Mouse (Mus musculus) limb, embryonic 12.5 days (tissue): ENCODE measurements at regions not wholly inside any gene's neighbourhood (a gene's known extent, or its start where the extent isn't known, plus 50 kb on each side); places are given as distances from the start of the nearest gene placed in this dataset.
A peak's percentile ranks its signal among the peaks of the same experiment; 100 is the strongest.

ENCODE experiments used
- ATAC-seq: fragments of 200-750 bp; cut with Nextera tagmentation; 2 replicates; pipeline ENCODE4 v1.8.0; 2017; ENCODE audit warnings: low read depth, moderate TSS enrichment; ENCODE audit not compliant: insufficient number of reproducible peaks, insufficient read depth, low FRiP score, low TSS enrichment
- H3K27ac ChIP-seq: fragments of 300-500 bp; sonication (generic); 2 replicates; pipeline ENCODE4 v1.5.1; 2016; ENCODE audit warnings: mild to moderate bottlenecking, moderate library complexity
- H3K27me3 ChIP-seq: fragments of 300-500 bp; sonication (generic); 2 replicates; pipeline ENCODE4 v1.6.1; 2016; ENCODE audit warnings: mild to moderate bottlenecking, moderate library complexity
- H3K36me3 ChIP-seq: fragments of 300-500 bp; sonication (generic); 2 replicates; pipeline ENCODE4 v1.6.1; 2016; ENCODE audit warnings: mild to moderate bottlenecking, moderate library complexity
- H3K4me1 ChIP-seq: fragments of 300-500 bp; sonication (generic); replicated peaks from 2 replicates; pipeline ENCODE4 v1.6.1; 2016
- H3K4me2 ChIP-seq: fragments of 300-500 bp; sonication (generic); 2 replicates; pipeline ENCODE4 v1.6.1; 2016; ENCODE audit warnings: mild to moderate bottlenecking, moderate library complexity
- H3K4me3 ChIP-seq: fragments of 300-500 bp; sonication (generic); replicated peaks from 2 replicates; pipeline ENCODE4 v1.5.1; 2016; ENCODE audit warnings: mild to moderate bottlenecking
- H3K9ac ChIP-seq: fragments of 300-500 bp; sonication (generic); replicated peaks from 2 replicates; pipeline ENCODE4 v1.6.1; 2016; ENCODE audit warnings: mild to moderate bottlenecking, moderate library complexity
- H3K9me3 ChIP-seq: fragments of 300-500 bp; sonication (generic); 2 replicates; pipeline ENCODE4 v1.6.1; 2016; ENCODE audit warnings: mild to moderate bottlenecking, moderate library complexity
- whole genome bisulfite sequencing: fragments of 180-500 bp; shearing (Covaris S2); methylation state at CpG from one replicate; pipeline ENCODE4 v1.1.7; 2016; 5-methylcytosine and 5-hydroxymethylcytosine counted together

DNA sequence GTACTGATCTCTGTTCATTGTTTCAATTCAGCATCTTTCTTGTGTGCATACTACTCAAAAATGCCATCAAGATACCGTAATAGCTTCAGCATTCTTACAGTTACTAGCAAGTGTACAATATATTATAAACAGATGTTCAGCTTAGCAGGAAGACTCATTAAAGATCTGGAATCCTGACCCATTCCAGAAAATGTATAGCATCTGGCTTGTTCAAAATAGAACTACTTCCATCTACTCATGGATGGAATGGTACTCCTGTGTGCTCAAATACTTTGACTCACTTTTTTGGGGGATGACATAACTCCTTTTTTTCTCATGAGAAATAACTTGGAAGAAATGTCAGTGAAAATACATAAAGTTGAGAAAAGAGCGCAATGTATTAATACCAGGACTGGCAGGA, 291.2 kb upstream of the Manea start:
- Histone ChIP-seq H3K9me3 (no peaks in the 10 kb centered on the region), H3K4me3 (no peak overlapping the region), H3K4me1 (no peaks in the 10 kb centered on the region), H3K36me3 (no peaks in the 10 kb centered on the region), H3K4me2 (no peak overlapping the region), H3K27ac (no peak overlapping the region), H3K27me3 (no peaks in the 10 kb centered on the region), H3K9ac (no peak overlapping the region)
- 0 out of 2 replicates have a peak, but pooled peaks have one; percentile 31 for ATAC-seq
- 42% methylated on average over 2 of the region's 2 CpGs for WGBS

DNA sequence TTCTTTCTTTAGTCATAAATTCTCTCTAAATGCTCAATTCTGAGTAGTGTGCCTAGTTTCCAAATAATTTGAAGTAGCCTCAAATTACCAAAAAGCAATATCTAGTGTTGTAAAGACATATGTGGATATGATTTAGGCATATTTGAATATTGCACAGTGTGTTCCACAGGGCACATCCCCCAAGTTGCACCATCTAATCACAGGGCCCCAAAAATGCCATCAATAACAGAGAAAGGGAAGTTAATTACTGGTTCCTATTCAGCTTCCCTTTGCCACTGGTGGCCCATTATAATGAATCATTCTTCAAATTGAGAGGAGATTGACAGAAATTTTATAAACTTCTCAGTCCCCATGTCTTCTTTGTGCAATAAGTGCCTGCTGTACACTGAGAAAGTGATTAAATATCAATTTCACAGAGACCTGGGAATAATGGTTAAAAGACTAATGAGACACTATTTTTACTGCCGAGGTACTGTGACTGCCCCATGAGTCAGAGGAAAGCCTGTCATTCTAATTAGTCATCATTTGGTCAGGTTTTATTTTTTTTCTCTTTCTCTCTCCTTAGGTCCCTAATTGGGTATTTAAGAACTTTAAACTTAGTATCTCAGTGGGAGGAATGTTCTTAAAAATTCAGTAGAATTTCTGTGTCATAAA, 284.0 kb upstream of the Manea start:
- Histone ChIP-seq H3K4me3 (no peak overlapping the region), H3K27me3 (no peaks in the 10 kb centered on the region), H3K9me3 (no peaks in the 10 kb centered on the region), H3K36me3 (no peaks in the 10 kb centered on the region), H3K9ac (no peak overlapping the region), H3K27ac (no peak overlapping the region), H3K4me2 (no peak overlapping the region), H3K4me1 (no peaks in the 10 kb centered on the region)
- 10% methylated on average over 1 of the region's 1 CpGs for WGBS
- ATAC-seq: no peak

DNA sequence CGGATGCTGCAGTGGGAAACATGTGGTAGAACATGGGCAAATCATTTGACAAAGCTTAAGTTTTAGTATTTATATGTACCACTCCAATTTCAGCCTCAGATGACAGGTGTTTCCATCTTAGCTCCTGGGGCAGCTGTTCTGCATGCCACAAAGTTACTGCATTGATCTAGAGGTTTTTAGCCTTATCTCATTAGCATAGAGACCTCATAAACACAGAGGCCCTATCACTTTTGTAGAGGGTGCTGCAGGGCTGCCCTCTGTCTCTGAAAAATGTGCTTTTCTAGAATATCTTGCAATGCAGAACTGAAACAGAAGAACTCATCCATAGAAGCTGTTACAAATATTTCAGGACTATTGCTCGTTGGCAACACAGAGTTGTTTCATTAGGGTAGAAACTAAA, 283.0 kb upstream of the Manea start:
- Histone ChIP-seq H3K9me3 (no peaks in the 10 kb centered on the region), H3K4me1 (no peaks in the 10 kb centered on the region), H3K4me3 (no peak overlapping the region), H3K36me3 (no peaks in the 10 kb centered on the region), H3K27me3 (no peaks in the 10 kb centered on the region), H3K4me2 (no peak overlapping the region), H3K27ac (no peak overlapping the region), H3K9ac (no peak overlapping the region)
- 68% methylated on average over 2 of the region's 2 CpGs for WGBS
- no peak for ATAC-seq

DNA sequence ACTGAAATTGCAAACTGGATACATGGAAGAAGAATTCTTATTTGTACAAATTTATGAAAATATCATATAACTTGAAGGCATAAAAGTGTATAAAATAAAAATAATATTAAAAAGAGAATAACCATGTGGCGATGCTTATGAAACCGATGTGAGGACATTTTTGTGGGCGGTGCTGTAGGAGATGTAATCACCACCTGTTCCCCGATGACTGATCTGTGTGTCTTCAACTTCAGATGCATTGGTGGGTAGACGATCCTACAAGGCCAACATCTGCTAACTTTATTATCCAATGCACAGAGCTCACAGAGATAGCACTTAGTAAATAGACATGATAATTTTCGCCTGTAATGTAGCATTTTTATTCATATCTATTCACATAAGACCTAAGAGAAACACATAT, 281.1 kb upstream of the Manea start:
- H3K4me3 ChIP-seq: no peak overlapping the region
- H3K4me1 ChIP-seq: no peaks in the 10 kb centered on the region
- 85% methylated on average over 6 of the region's 6 CpGs for WGBS
- H3K9ac ChIP-seq: no peak overlapping the region
- ATAC-seq: no peak
- no peak overlapping the region for H3K27ac ChIP-seq
- H3K4me2 ChIP-seq: no peak overlapping the region
- no peaks in the 10 kb centered on the region for H3K9me3 ChIP-seq
- no peaks in the 10 kb centered on the region for H3K36me3 ChIP-seq
- no peaks in the 10 kb centered on the region for H3K27me3 ChIP-seq

DNA sequence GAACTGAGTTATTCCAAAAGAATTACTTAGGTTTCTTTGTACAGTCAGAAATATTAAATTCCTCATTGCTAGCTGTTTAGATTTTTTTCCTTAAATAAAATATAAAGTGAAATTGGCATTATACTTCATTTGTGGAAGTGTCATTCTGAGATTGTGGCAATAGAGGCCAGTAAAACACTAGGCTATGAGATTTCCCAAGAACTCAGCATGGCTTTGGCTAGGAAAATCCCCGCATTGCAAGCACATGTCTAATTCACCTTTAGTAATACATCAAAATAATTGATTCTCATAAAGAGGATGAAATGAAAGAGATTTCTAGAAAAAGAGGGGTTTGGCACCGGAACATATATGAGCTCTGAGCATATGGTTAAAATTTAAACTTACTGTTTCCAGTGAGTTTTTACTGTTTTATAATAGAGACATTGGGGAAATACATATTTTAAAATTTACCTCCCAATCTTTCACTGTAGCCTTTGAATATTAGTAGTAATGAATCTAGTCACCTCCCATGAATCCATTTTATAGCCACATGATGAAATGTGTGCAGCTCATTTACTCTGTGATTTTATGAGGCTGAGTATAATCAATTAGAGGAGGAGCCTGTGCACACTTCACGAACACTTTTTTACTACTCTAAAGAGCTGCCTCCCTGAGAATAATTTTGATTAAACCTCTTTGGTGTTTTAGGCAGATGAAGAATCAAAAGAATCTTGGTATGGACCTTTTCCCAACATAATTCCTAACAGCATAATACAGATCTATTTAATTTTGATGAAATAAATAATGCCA, 242.6 kb upstream of the Manea start:
- H3K27ac ChIP-seq: no peak overlapping the region
- no peaks in the 10 kb centered on the region for H3K36me3 ChIP-seq
- H3K4me3 ChIP-seq: no peak overlapping the region
- no peak overlapping the region for H3K4me2 ChIP-seq
- WGBS: 27% methylated on average over 3 of the region's 3 CpGs
- no peak overlapping the region for H3K9ac ChIP-seq
- no peaks in the 10 kb centered on the region for H3K4me1 ChIP-seq
- H3K9me3 ChIP-seq: no peaks in the 10 kb centered on the region
- H3K27me3 ChIP-seq: no peaks in the 10 kb centered on the region
- ATAC-seq: no peak

DNA sequence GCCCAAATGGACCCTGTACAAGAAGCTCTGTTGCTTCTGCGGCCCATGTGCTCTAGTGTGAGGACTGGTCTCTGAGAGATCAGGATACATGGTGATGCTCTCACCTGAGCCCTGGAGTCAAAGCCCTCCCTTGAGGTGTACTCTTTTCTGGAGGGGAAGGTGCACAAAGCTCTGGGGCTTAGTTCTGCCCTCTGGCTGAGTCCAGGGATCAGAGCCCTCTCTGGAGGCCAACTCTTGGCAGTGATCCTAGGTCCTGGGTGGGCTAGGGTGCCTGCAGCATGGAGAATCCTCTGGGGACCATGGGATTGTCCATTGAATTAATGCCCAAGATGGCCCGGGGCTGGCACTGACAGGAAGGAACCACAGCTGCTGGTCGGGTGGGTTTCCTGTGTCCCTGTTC, 209.0 kb upstream of the Manea start:
- Histone ChIP-seq H3K4me3 (no peak overlapping the region), H3K9ac (no peak overlapping the region), H3K27ac (no peak overlapping the region), H3K27me3 (no peaks in the 10 kb centered on the region), H3K9me3 (no peaks in the 10 kb centered on the region), H3K4me1 (no peaks in the 10 kb centered on the region), H3K4me2 (no peak overlapping the region), H3K36me3 (no peaks in the 10 kb centered on the region)
- ATAC-seq: no peak
- WGBS: 84% methylated on average over 3 of the region's 3 CpGs

DNA sequence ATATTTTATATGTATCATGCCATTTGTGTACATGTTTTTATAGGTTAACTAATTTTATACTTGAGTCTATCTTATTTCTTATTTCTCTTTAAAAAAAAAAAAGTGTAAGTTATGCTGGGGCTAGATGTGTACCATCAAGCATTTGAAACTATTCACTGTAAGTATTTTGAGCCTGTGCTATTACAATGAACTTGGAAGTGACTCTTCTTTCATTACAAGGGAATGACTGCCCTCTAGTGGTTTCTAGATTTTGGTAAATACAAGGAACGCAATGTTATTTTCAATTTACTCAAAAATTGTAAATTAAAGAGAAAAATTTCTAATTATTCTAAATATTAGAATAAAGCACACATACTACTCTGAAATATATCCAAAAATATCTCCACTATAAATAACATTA, 197.1 kb upstream of the Manea start:
- H3K9me3 ChIP-seq: no peaks in the 10 kb centered on the region
- H3K27me3 ChIP-seq: no peaks in the 10 kb centered on the region
- 48% methylated on average over 1 of the region's 1 CpGs for WGBS
- no peak for ATAC-seq
- H3K27ac ChIP-seq: no peak overlapping the region
- H3K4me2 ChIP-seq: no peak overlapping the region
- no peaks in the 10 kb centered on the region for H3K4me1 ChIP-seq
- no peaks in the 10 kb centered on the region for H3K36me3 ChIP-seq
- H3K4me3 ChIP-seq: no peak overlapping the region
- H3K9ac ChIP-seq: no peak overlapping the region

DNA sequence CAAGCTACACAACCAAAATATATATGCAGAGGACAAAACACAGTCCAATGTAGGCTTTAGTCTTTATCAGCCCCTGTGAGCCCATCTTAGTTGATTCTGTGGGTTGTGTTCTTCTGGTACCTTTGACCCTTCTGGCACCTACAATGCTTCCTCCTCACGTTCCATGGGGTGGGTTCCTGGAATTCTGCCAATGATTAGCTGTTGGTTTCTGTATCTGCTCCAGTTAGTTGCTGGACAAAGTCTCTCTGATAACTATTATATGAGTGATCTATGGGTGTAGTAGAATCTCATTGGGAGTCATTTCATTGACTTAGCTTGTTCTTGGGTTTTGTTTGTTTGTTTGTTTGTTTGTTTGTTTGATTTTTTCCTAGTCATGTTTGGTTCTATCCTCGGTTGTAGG, 195.8 kb upstream of the Manea start:
- Histone ChIP-seq H3K9me3 (no peaks in the 10 kb centered on the region), H3K36me3 (no peaks in the 10 kb centered on the region), H3K4me1 (no peaks in the 10 kb centered on the region), H3K4me2 (no peak overlapping the region), H3K27ac (no peak overlapping the region), H3K27me3 (no peaks in the 10 kb centered on the region), H3K9ac (no peak overlapping the region), H3K4me3 (no peak overlapping the region)
- WGBS: 61% methylated on average over 2 of the region's 2 CpGs
- ATAC-seq: no peak

DNA sequence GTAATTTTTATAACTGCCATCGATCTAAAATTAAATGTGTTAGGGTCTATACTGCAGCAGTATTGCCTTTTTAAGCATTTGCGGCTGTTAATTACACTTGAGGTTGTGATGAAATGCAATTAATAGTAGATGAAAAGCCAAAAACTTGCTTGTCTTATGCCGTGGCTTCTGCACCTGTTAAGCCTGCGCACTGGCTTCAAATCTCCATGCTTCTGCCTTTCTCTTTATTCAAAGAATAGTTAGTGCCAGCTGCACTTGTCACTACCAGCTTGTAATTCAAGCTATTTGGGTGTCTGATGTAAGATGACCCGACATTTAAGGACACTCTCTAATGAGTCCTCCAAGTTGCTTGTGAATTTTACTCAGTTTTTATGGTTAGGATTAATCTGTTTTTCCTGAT, 161.3 kb upstream of the Manea start:
- no peak for ATAC-seq
- Histone ChIP-seq H3K9me3 (no peaks in the 10 kb centered on the region), H3K4me2 (no peak overlapping the region), H3K4me3 (no peak overlapping the region), H3K4me1 (no peaks in the 10 kb centered on the region), H3K36me3 (no peaks in the 10 kb centered on the region), H3K27me3 (no peaks in the 10 kb centered on the region), H3K27ac (no peak overlapping the region), H3K9ac (no peak overlapping the region)
- 81% methylated on average over 5 of the region's 5 CpGs for WGBS

DNA sequence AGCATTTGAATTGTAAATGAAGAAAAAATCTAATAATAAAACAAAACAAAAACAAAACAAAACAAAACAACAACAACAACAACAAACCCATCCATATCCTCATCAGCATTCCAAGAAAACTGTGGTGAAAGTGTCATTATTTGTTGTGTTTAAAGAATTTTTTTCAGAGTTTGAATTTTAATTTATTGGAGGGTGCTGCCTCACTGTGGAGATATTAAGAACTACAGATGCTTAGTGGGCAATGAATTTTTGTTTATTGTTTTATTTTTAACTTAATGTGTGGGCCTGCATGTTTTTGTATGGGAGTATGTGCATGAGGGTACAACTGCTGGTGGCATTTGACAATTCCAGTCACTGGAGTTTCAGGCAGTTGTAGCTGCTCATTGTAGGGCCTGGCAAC, 147.6 kb upstream of the Manea start:
- no peak overlapping the region for H3K4me3 ChIP-seq
- no peak for ATAC-seq
- no peaks in the 10 kb centered on the region for H3K27me3 ChIP-seq
- H3K4me1 ChIP-seq: no peaks in the 10 kb centered on the region
- H3K4me2 ChIP-seq: no peak overlapping the region
- no peak overlapping the region for H3K27ac ChIP-seq
- no peak overlapping the region for H3K9ac ChIP-seq
- no peaks in the 10 kb centered on the region for H3K9me3 ChIP-seq
- H3K36me3 ChIP-seq: no peaks in the 10 kb centered on the region

DNA sequence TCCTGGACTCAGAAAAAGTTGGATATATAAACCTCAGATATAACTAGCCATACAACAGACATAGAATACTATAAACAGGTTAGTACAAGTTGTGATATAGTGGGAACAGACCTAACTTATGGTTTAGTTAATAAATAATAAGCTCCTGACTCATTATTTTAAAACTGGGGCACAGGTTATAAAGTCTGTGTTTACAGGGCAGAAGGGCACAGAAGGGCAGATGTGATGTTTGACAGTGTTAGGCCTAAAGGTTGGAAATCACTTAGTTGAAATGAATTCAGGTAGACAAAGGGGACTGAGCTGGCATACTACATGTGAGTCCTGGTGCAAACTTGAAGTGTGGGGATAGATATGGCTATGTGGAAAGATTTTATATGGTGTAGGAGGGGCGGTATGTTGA, 128.2 kb upstream of the Manea start:
- no peak for ATAC-seq
- Histone ChIP-seq H3K9me3 (no peaks in the 10 kb centered on the region), H3K27ac (no peak overlapping the region), H3K4me3 (no peak overlapping the region), H3K36me3 (no peaks in the 10 kb centered on the region), H3K4me2 (no peak overlapping the region), H3K9ac (no peak overlapping the region), H3K4me1 (no peaks in the 10 kb centered on the region), H3K27me3 (no peaks in the 10 kb centered on the region)
- whole genome bisulfite sequencing: 94% methylated on average over 1 of the region's 1 CpGs

DNA sequence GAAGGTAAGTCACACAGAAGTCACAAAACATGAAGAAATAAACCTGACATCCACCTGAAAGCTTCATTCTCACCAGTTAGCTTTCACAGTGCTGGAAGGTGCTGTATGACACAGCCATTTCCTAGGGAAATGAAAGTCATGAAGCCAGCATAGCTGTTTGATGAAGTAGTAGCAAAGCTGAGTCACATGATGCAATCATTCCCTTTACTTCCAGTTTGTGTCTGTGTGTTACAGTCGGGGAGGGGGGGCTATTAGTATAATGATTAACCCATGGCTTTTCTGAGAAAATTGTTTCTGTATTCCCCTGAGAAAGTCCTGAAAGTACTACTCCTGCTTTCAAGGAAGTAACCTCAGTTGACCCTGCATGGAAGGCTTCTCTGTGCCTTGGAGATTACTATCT, 94.8 kb upstream of the Manea start:
- 55% methylated on average over 1 of the region's 1 CpGs for WGBS
- H3K36me3 ChIP-seq: no peaks in the 10 kb centered on the region
- H3K27ac ChIP-seq: no peak overlapping the region

More for the DNA sequence above, 94.8 kb upstream of the Manea start:
- Histone ChIP-seq H3K4me1 (no peaks in the 10 kb centered on the region), H3K4me3 (no peak overlapping the region), H3K9me3 (no peaks in the 10 kb centered on the region), H3K4me2 (no peak overlapping the region), H3K27me3 (no peaks in the 10 kb centered on the region), H3K9ac (no peak overlapping the region)
- no peak for ATAC-seq
